Mouse (Mus musculus) myocyte (in vitro differentiated cells): Measurements from ENCODE around the gene Zfp362.

Experiments used
- POLR2A ChIP-seq: IDR thresholded peaks from one replicate; pipeline ENCODE4 v1.6.1; 2011; ENCODE audit warnings: low read depth, mild to moderate bottlenecking, control low read depth, moderate library complexity; ENCODE audit not compliant: insufficient read length
- TCF12 ChIP-seq: IDR thresholded peaks from one replicate; pipeline ENCODE4 v1.6.1; 2011; ENCODE audit warnings: mild to moderate bottlenecking, control low read depth; ENCODE audit not compliant: poor library complexity, insufficient read depth, severe bottlenecking
- TCF3 ChIP-seq: IDR thresholded peaks from one replicate; pipeline ENCODE4 v1.6.1; 2011; ENCODE audit warnings: low read depth, control low read depth; ENCODE audit not compliant: insufficient read length
- USF1 ChIP-seq: IDR thresholded peaks from one replicate; pipeline ENCODE4 v1.6.1; 2011; ENCODE audit warnings: low read depth, mild to moderate bottlenecking, control low read depth, moderate library complexity

- no peak for TF ChIP-seq POLR2A
- TF ChIP-seq TCF12, result no peak
- TF ChIP-seq TCF3, result no peak
- TF ChIP-seq USF1, result no peak
Measured at GRCm38 (mm10) chr4:128734217-128734616, 71.6 kb downstream of the Zfp362 start.
